Mouse (Mus musculus) MEL (cell line): ENCODE results near the gene Oxnad1. TPM values are rescaled to one million over a fixed set of nuclear protein-coding genes. Genes with fewer than 3 reads are reported as not detected.

ENCODE experiments used
- DNase-seq: peaks from one replicate; pipeline ENCODE4 v3.0.0; 2011; ENCODE audit warnings: low read depth, low spot score
- H3K27ac ChIP-seq: 2 replicates; pipeline ENCODE4 v1.5.1; 2012; ENCODE audit warnings: low read depth, mild to moderate bottlenecking, control low read depth, low read length, moderate library complexity; ENCODE audit not compliant: control insufficient read depth
- H3K27me3 ChIP-seq, 2 experiments: fragments of 150-350 bp in 1 of 2; sonication (generic) in 1 of 2; 2 replicates each; pipeline ENCODE4 v1.6.1; 2012; ENCODE audit warnings: low read length in 2 of 2, mild to moderate bottlenecking in 2 of 2, improper control_type of control experiment in 1 of 2, moderate library complexity in 1 of 2; ENCODE audit not compliant: insufficient read depth in 2 of 2, control insufficient read depth in 1 of 2
- H3K36me3 ChIP-seq, 2 experiments: 2 replicates each; pipeline ENCODE4 v1.6.1; 2012 to 2014; ENCODE audit warnings: low read length in 2 of 2, improper control_type of control experiment in 1 of 2, inconsistent platforms in 1 of 2, mild to moderate bottlenecking in 1 of 2; ENCODE audit not compliant: insufficient read depth in 2 of 2, control insufficient read depth in 1 of 2
- H3K4me1 ChIP-seq, 2 experiments: fragments of 150-350 bp in 1 of 2; sonication (generic) in 1 of 2; 2 replicates each; pipeline ENCODE4 v1.6.1; 2012; ENCODE audit warnings: low read length in 2 of 2, improper control_type of control experiment in 1 of 2, mild to moderate bottlenecking in 1 of 2; ENCODE audit not compliant: insufficient read depth in 2 of 2, control insufficient read depth in 1 of 2
- H3K4me3 ChIP-seq, 2 experiments: fragments of 150-350 bp in 1 of 2; sonication (generic) in 1 of 2; 2 replicates each; pipeline ENCODE4 v1.5.1; 2012; ENCODE audit warnings: low read depth in 2 of 2, low read length in 2 of 2, mild to moderate bottlenecking in 2 of 2, moderate library complexity in 2 of 2, control low read depth in 1 of 2, improper control_type of control experiment in 1 of 2; ENCODE audit not compliant: control insufficient read depth in 1 of 2, insufficient read depth in 1 of 2
- H3K79me2 ChIP-seq: 2 replicates; pipeline ENCODE4 v1.6.1; 2012; ENCODE audit warnings: mild to moderate bottlenecking, low read length, moderate library complexity; ENCODE audit not compliant: control insufficient read depth, poor library complexity, insufficient read depth
- H3K9ac ChIP-seq: 2 replicates; pipeline ENCODE4 v1.6.1; 2012; ENCODE audit warnings: low read depth, mild to moderate bottlenecking, control low read depth, low read length, moderate library complexity; ENCODE audit not compliant: control insufficient read depth, poor library complexity, severe bottlenecking
- H3K9me3 ChIP-seq: fragments of 150-350 bp; sonication (generic); replicated peaks from 2 replicates; pipeline ENCODE4 v1.6.1; 2012; ENCODE audit warnings: mild to moderate bottlenecking, low read length, improper control_type of control experiment, moderate library complexity; ENCODE audit not compliant: insufficient read depth
- BHLHE40 ChIP-seq: IDR thresholded peaks from 2 replicates; pipeline ENCODE4 v1.6.1; 2012; ENCODE audit warnings: low read depth, mild to moderate bottlenecking, inconsistent platforms, low read length, improper control_type of control experiment, borderline replicate concordance
- CHD1 ChIP-seq: IDR thresholded peaks from 2 replicates; pipeline ENCODE4 v1.6.1; 2012; ENCODE audit warnings: low read depth, mild to moderate bottlenecking, inconsistent platforms, low read length, improper control_type of control experiment
- CHD2 ChIP-seq: IDR thresholded peaks from 2 replicates; pipeline ENCODE4 v1.6.1; 2011; ENCODE audit warnings: low read length, improper control_type of control experiment
- CTCF ChIP-seq, 3 experiments: IDR thresholded peaks in 2 of 3; conservative IDR thresholded peaks in 1 of 3; 2 replicates each; pipeline ENCODE4 v1.5.1; 2011 to 2012; ENCODE audit warnings: low read length in 3 of 3, low read depth in 2 of 3, mild to moderate bottlenecking in 2 of 3, improper control_type of control experiment in 1 of 3, inconsistent platforms in 1 of 3, mixed read lengths in 1 of 3, moderate library complexity in 1 of 3; ENCODE audit not compliant: control insufficient read depth in 1 of 3, insufficient read depth in 1 of 3, poor library complexity in 1 of 3, severe bottlenecking in 1 of 3
- ELF1 ChIP-seq: IDR thresholded peaks from 2 replicates; pipeline ENCODE4 v1.6.1; 2014; ENCODE audit warnings: low read depth, mild to moderate bottlenecking, inconsistent platforms, low read length, improper control_type of control experiment, moderate library complexity
- EP300 ChIP-seq, 2 experiments: IDR thresholded peaks; 2 replicates each; pipeline ENCODE4 v1.6.1; 2011; ENCODE audit warnings: improper control_type of control experiment in 2 of 2, low read length in 2 of 2, low read depth in 1 of 2, mild to moderate bottlenecking in 1 of 2
- ETS1 ChIP-seq: IDR thresholded peaks from 2 replicates; pipeline ENCODE4 v1.6.1; 2012; ENCODE audit warnings: low read depth, mild to moderate bottlenecking, inconsistent platforms, low read length, improper control_type of control experiment, moderate library complexity
- GABPA ChIP-seq: IDR thresholded peaks from 2 replicates; pipeline ENCODE4 v1.6.1; 2012; ENCODE audit warnings: low read depth, mild to moderate bottlenecking, inconsistent platforms, low read length, improper control_type of control experiment, moderate library complexity
- HCFC1 ChIP-seq: IDR thresholded peaks from 2 replicates; pipeline ENCODE4 v1.6.1; 2012; ENCODE audit warnings: low read depth, mild to moderate bottlenecking, inconsistent platforms, low read length, improper control_type of control experiment, moderate library complexity
- JUND ChIP-seq: IDR thresholded peaks from 2 replicates; pipeline ENCODE4 v1.6.1; 2011; ENCODE audit warnings: low read depth, mild to moderate bottlenecking, improper control_type of control experiment, low read length
- KAT2A ChIP-seq: conservative IDR thresholded peaks from 2 replicates; pipeline ENCODE4 v1.6.1; 2012; ENCODE audit warnings: low read depth, low read length, improper control_type of control experiment, inconsistent platforms
- MAX ChIP-seq: IDR thresholded peaks from 2 replicates; pipeline ENCODE4 v1.6.1; 2011; ENCODE audit warnings: low read length, improper control_type of control experiment
- MAZ ChIP-seq: IDR thresholded peaks from 2 replicates; pipeline ENCODE4 v1.6.1; 2012; ENCODE audit warnings: low read depth, mild to moderate bottlenecking, inconsistent platforms, low read length, improper control_type of control experiment
- MEF2A ChIP-seq: IDR thresholded peaks from 2 replicates; pipeline ENCODE4 v1.6.1; 2014; ENCODE audit warnings: low read depth, mild to moderate bottlenecking, inconsistent platforms, low read length, improper control_type of control experiment; ENCODE audit not compliant: poor library complexity, insufficient replicate concordance, severe bottlenecking; ENCODE audit errors: extremely low read depth
- MXI1 ChIP-seq: IDR thresholded peaks from 2 replicates; pipeline ENCODE4 v1.6.1; 2011; ENCODE audit warnings: mild to moderate bottlenecking, low read depth, low read length, improper control_type of control experiment
- MYB ChIP-seq: IDR thresholded peaks from 2 replicates; pipeline ENCODE4 v1.6.1; 2011; ENCODE audit warnings: mild to moderate bottlenecking, low read depth, low read length, improper control_type of control experiment
- MYC ChIP-seq: IDR thresholded peaks from 2 replicates; pipeline ENCODE4 v1.6.1; 2011; ENCODE audit warnings: low read depth, mild to moderate bottlenecking, low read length, improper control_type of control experiment, moderate library complexity
- NELFE ChIP-seq: IDR thresholded peaks from 2 replicates; pipeline ENCODE4 v1.6.1; 2011; ENCODE audit warnings: low read depth, low read length, improper control_type of control experiment
- NRF1 ChIP-seq: IDR thresholded peaks from 2 replicates; pipeline ENCODE4 v1.6.1; 2014; ENCODE audit warnings: low read depth, mild to moderate bottlenecking, inconsistent platforms, low read length, improper control_type of control experiment, moderate library complexity; ENCODE audit not compliant: poor library complexity, insufficient read depth, severe bottlenecking
- POLR2A ChIP-seq, 2 experiments: IDR thresholded peaks; 2 replicates each; pipeline ENCODE4 v1.6.1; 2011 to 2012; ENCODE audit warnings: low read length in 2 of 2, mild to moderate bottlenecking in 2 of 2, control low read depth in 1 of 2, improper control_type of control experiment in 1 of 2, low read depth in 1 of 2, moderate library complexity in 1 of 2; ENCODE audit not compliant: control insufficient read depth in 1 of 2, insufficient read depth in 1 of 2, poor library complexity in 1 of 2
- POLR2AphosphoS2 ChIP-seq: IDR thresholded peaks from 2 replicates; pipeline ENCODE4 v1.6.1; 2011; ENCODE audit warnings: low read length, improper control_type of control experiment
- POLR2AphosphoS5 ChIP-seq: IDR thresholded peaks from 2 replicates; pipeline ENCODE4 v1.6.1; 2012; ENCODE audit warnings: low read depth, borderline replicate concordance, mild to moderate bottlenecking, inconsistent platforms, low read length, moderate library complexity, mixed read lengths
- RAD21 ChIP-seq: IDR thresholded peaks from 2 replicates; pipeline ENCODE4 v1.6.1; 2011; ENCODE audit warnings: mild to moderate bottlenecking, low read depth, low read length, improper control_type of control experiment
- RCOR1 ChIP-seq: IDR thresholded peaks from 2 replicates; pipeline ENCODE4 v1.6.1; 2012; ENCODE audit warnings: low read depth, mild to moderate bottlenecking, inconsistent platforms, low read length, improper control_type of control experiment
- SIN3A ChIP-seq: IDR thresholded peaks from 2 replicates; pipeline ENCODE4 v1.6.1; 2012; ENCODE audit warnings: low read length, improper control_type of control experiment, inconsistent platforms
- SMC3 ChIP-seq: IDR thresholded peaks from 2 replicates; pipeline ENCODE4 v1.6.1; 2011; ENCODE audit warnings: low read depth, low read length, improper control_type of control experiment
- TAL1 ChIP-seq: IDR thresholded peaks from 2 replicates; pipeline ENCODE4 v1.6.1; 2012; ENCODE audit warnings: mild to moderate bottlenecking, inconsistent platforms, low read length, moderate library complexity, mixed read lengths
- TBP ChIP-seq: IDR thresholded peaks from 2 replicates; pipeline ENCODE4 v1.8.0; 2011; ENCODE audit warnings: low read depth, low read length, improper control_type of control experiment
- TCF12 ChIP-seq: IDR thresholded peaks from 2 replicates; pipeline ENCODE4 v1.6.1; 2014; ENCODE audit warnings: low read depth, mild to moderate bottlenecking, inconsistent platforms, low read length, improper control_type of control experiment, moderate library complexity
- USF1 ChIP-seq: IDR thresholded peaks from 2 replicates; pipeline ENCODE4 v1.6.1; 2014; ENCODE audit warnings: low read depth, mild to moderate bottlenecking, inconsistent platforms, low read length, improper control_type of control experiment, moderate library complexity
- USF2 ChIP-seq, 2 experiments: IDR thresholded peaks; 2 replicates each; pipeline ENCODE4 v1.6.1; 2011 to 2012; ENCODE audit warnings: improper control_type of control experiment in 2 of 2, low read length in 2 of 2, borderline replicate concordance in 1 of 2, inconsistent platforms in 1 of 2, low read depth in 1 of 2, mild to moderate bottlenecking in 1 of 2; ENCODE audit not compliant: insufficient read depth in 1 of 2
- ZC3H11A ChIP-seq: IDR thresholded peaks from 2 replicates; pipeline ENCODE4 v1.6.1; 2012; ENCODE audit warnings: low read depth, mild to moderate bottlenecking, inconsistent platforms, low read length, improper control_type of control experiment
- ZKSCAN1 ChIP-seq: IDR thresholded peaks from 2 replicates; pipeline ENCODE4 v1.6.1; 2012; ENCODE audit warnings: low read depth, mild to moderate bottlenecking, inconsistent platforms, low read length, improper control_type of control experiment, moderate library complexity
- ZMIZ1 ChIP-seq: IDR thresholded peaks from 2 replicates; pipeline ENCODE4 v1.6.1; 2012; ENCODE audit warnings: low read depth, mild to moderate bottlenecking, inconsistent platforms, low read length, improper control_type of control experiment, moderate library complexity
- ZNF384 ChIP-seq: IDR thresholded peaks from 2 replicates; pipeline ENCODE4 v1.6.1; 2012; ENCODE audit warnings: low read depth, mild to moderate bottlenecking, inconsistent platforms, low read length, improper control_type of control experiment
- polyA plus RNA-seq, 2 experiments: library from polyadenylated mRNA; stranded (reverse) in 1 of 2; unstranded in 1 of 2; fragments of >175 nt in 1 of 2; fragments of >200 nt in 1 of 2; gene quantifications; 2 replicates each; pipeline versions ENCODE4 v1.2.1 to v1.2.4; 2012; ENCODE audit warnings: low replicate concordance in 2 of 2, low read depth in 1 of 2; ENCODE audit not compliant: insufficient read length in 2 of 2, insufficient read depth in 1 of 2, missing spikeins in 1 of 2
- total RNA-seq: library from RNA; depleted of rRNA; stranded (reverse); fragments of 300-350 nt; gene quantifications from 2 replicates; pipeline ENCODE4 v1.2.3, GENCODE M21; 2012; rRNA removed

Gene Oxnad1
- total RNA-seq (52.4 and 54.8 TPM in 2 replicates), polyA plus RNA-seq (100 to 1,000 TPM in 1 of 2 experiments, 10 to 100 TPM in 1; 82.1 to 244 TPM)

DNA sequence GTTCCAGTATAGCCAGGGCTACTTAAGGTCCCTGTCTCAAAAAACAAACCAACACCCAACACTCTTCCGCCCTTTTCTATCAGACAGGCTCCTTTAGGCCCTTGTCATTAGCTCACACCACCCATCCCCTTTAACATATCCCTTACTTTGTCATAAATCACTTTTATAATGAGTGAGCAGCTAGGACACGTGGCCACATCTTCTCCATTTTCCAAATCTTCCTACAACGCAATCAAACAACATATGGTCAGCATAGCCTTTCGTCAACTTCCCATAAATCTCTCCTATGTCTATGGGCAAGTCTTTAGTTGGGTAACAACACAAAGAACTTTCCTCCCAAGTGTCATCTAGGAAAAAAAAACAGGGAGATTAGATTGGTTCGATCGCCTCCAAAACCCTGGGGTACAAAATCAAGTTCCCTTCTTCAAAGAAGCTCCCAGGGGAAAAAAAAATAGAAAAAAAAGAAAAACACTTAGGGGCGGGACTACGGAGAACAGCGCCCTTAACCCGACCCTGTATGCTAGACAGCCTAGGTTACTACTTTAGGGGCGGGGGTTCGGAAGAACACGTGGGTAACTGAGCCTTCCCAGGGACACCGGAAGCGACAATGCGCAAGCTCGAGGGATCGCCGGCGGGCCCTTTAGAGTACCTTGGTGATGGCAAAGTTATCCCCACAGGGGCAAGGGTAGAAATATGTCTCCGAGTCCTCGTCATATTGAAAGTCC is at the start of gene Oxnad1:
Oxnad1 (plus strand) TSS at position 614 of the 725 bp plus-strand sequence.
- H3K9ac ChIP-seq = peak within 1 kb of the TSS; percentile 89
- peaks cover 0 to 20% of the 10 kb centered on the region in 2 experiments; a peak in 2 of 4 replicates for H3K36me3 ChIP-seq
- H3K27ac ChIP-seq = peak within 1 kb of the TSS; percentile 96
- DNase-seq = peak; percentile 98
- H3K4me3 ChIP-seq = peak within 1 kb of the TSS; percentile 80 to 87
- peaks cover 37% of the 10 kb centered on the region for H3K79me2 ChIP-seq
- no peaks in the 10 kb centered on the region for H3K27me3 ChIP-seq
- H3K4me1 ChIP-seq = peaks cover 0 to 9% of the 10 kb centered on the region in 2 experiments; a peak in 2 of 4 replicates
- no peaks in the 10 kb centered on the region for H3K9me3 ChIP-seq
- TF ChIP-seq USF1 = peak; percentile 91
- no peak for TF ChIP-seq RCOR1
- TF ChIP-seq USF2 (IDR thresholded peaks at IDR 0.05; ENCODE audit: borderline replicate concordance in 1 of 2, insufficient read depth in 1 of 2, low read depth in 1 of 2, low read length in 2 of 2) = peak in 1 of 2 experiments; percentile 52; a peak in 1 of 4 replicates
- no peak for TF ChIP-seq TAL1
- TF ChIP-seq POLR2AphosphoS2 = no peak
- no peak; the same call in 1 of the 2 replicates for TF ChIP-seq NRF1
- TF ChIP-seq POLR2AphosphoS5 = no peak
- peak; percentile 95 for TF ChIP-seq ZNF384
- no peak; a peak in 1 of 4 replicates for TF ChIP-seq EP300 (IDR thresholded peaks at IDR 0.05; ENCODE audit: low read depth in 1 of 2, low read length in 2 of 2)
- TF ChIP-seq HCFC1 = no peak
- peak; percentile 93 for TF ChIP-seq MAX
- TF ChIP-seq CTCF (IDR thresholded peaks at IDR 0.05 in 2 of 3, conservative IDR thresholded peaks at IDR 0.05 in 1 of 3; ENCODE audit: control insufficient read depth in 1 of 3, insufficient read depth in 1 of 3, low read depth in 2 of 3, low read length in 3 of 3, poor library complexity in 1 of 3, severe bottlenecking in 1 of 3) = no peak
- no peak for TF ChIP-seq KAT2A
- TF ChIP-seq JUND = no peak
- no peak for TF ChIP-seq SIN3A
- peak; percentile 9; the same call in 1 of the 2 replicates for TF ChIP-seq TCF12
- TF ChIP-seq MYB = no peak
- TF ChIP-seq ETS1 = no peak; the same call in 1 of the 2 replicates
- no peak for TF ChIP-seq RAD21
- TF ChIP-seq POLR2A (IDR thresholded peaks at IDR 0.05; ENCODE audit: control insufficient read depth in 1 of 2, insufficient read depth in 1 of 2, low read depth in 1 of 2, low read length in 2 of 2, poor library complexity in 1 of 2) = no peak; a peak in 1 of 4 replicates
- TF ChIP-seq GABPA = no peak
- no peak for TF ChIP-seq ZKSCAN1
- TF ChIP-seq SMC3 = no peak
- no peak for TF ChIP-seq ELF1
- no peak for TF ChIP-seq MAZ
- 0 out of 2 replicates have a peak, but pooled peaks have one; percentile 23 for TF ChIP-seq ZMIZ1
- TF ChIP-seq MEF2A = 0 out of 2 replicates have a peak, but pooled peaks have one; percentile 39
- peak; percentile 98 for TF ChIP-seq MXI1
- TF ChIP-seq MYC = peak; percentile 92
- TF ChIP-seq CHD2 = no peak
- no peak for TF ChIP-seq BHLHE40
- no peak; the same call in 1 of the 2 replicates for TF ChIP-seq TBP
- TF ChIP-seq NELFE = no peak
- no peak for TF ChIP-seq ZC3H11A
- 0 out of 2 replicates have a peak, but pooled peaks have one; percentile 53 for TF ChIP-seq CHD1
